Mouse (Mus musculus) forebrain, embryonic 16.5 days (tissue): ENCODE data around the gene Otulin. TPM values are rescaled to one million over a fixed set of nuclear protein-coding genes. Genes with fewer than 3 reads are reported as not detected.

ENCODE experiments used
- ATAC-seq: fragments of 200-750 bp; cut with Nextera tagmentation; 2 replicates; pipeline ENCODE4 v1.8.0; 2017; ENCODE audit warnings: mild to moderate bottlenecking, moderate library complexity
- H3K27ac ChIP-seq: fragments of 300-500 bp; sonication (generic); 2 replicates; pipeline ENCODE4 v1.5.1; 2014; ENCODE audit warnings: low read length, control low read depth
- H3K27me3 ChIP-seq: fragments of 300-500 bp; sonication (generic); replicated peaks from 2 replicates; pipeline ENCODE4 v1.6.1; 2014; ENCODE audit warnings: low read length; ENCODE audit not compliant: control insufficient read depth, insufficient read depth
- H3K36me3 ChIP-seq: fragments of 300-500 bp; sonication (generic); 2 replicates; pipeline ENCODE4 v1.6.1; 2014; ENCODE audit not compliant: control insufficient read depth, insufficient read depth
- H3K4me1 ChIP-seq: fragments of 300-500 bp; sonication (generic); replicated peaks from 2 replicates; pipeline ENCODE4 v1.6.1; 2014; ENCODE audit warnings: low read length; ENCODE audit not compliant: control insufficient read depth, insufficient read depth
- H3K4me2 ChIP-seq: fragments of 300-500 bp; sonication (generic); 2 replicates; pipeline ENCODE4 v1.6.1; 2014; ENCODE audit warnings: mild to moderate bottlenecking, low read length, control low read depth
- H3K4me3 ChIP-seq: fragments of 300-500 bp; sonication (generic); replicated peaks from 2 replicates; pipeline ENCODE4 v1.5.1; 2014; ENCODE audit warnings: mild to moderate bottlenecking, low read length, control low read depth
- H3K9ac ChIP-seq: fragments of 300-500 bp; sonication (generic); replicated peaks from 2 replicates; pipeline ENCODE4 v1.6.1; 2014; ENCODE audit warnings: low read depth, low read length, control low read depth
- H3K9me3 ChIP-seq: fragments of 300-500 bp; sonication (generic); 2 replicates; pipeline ENCODE4 v1.6.1; 2016; ENCODE audit warnings: low read length; ENCODE audit not compliant: control insufficient read depth
- WGBS: fragments of 180-500 bp; shearing (Covaris S2); extraction: QIAGEN DNeasy Blood & Tissue Kit; methylation state at CpG from one replicate; pipeline ENCODE4 v1.1.7; 2014; 5-methylcytosine and 5-hydroxymethylcytosine counted together
- polyA plus RNA-seq: library from polyadenylated mRNA; unstranded; fragments of >200 nt; fragmentation: Nextera tagmentation; extraction: Ambion mirVana; gene quantifications from 2 replicates; pipeline ENCODE4 v1.2.1, GENCODE M21; 2015

Gene Otulin
- polyA plus RNA-seq, 1 experiment from 2014 or later: 28.0 TPM

GRCm38 (mm10) chr15:27612533-27613221 lies 17.8 kb downstream of the Otulin start:
- Histone ChIP-seq H3K36me3 (peaks cover 6% of the 10 kb centered on the region; the same call in 1 of the 2 replicates), H3K27ac (no peak overlapping the region), H3K4me2 (no peak overlapping the region), H3K4me3 (no peak overlapping the region), H3K9ac (no peak overlapping the region), H3K9me3 (no peaks in the 10 kb centered on the region), H3K27me3 (no peaks in the 10 kb centered on the region), H3K4me1 (no peaks in the 10 kb centered on the region)
- WGBS: 41% methylated on average over 6 of the region's 6 CpGs
- peak; percentile 77 for ATAC-seq

DNA sequence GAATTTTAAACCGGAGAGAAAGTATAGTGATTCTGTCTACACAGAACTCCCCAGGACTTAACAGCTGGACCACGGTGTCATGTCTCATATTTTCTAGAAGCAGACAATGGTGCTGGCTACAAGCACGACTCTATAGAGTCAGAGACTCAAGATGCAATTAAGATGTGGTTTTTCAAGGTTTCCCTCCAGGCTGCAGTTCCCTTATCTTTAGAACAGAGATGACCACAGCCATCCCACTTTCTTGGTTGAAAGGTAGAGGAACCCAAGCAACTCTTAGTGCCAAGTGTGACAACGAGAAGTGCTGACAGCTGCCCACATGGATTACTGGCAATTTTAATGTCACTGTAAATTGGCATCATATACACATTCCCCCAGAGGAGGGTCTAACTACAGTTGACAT lies 20.9 kb downstream of the Otulin start:
- WGBS: 68% methylated on average over 4 of the region's 4 CpGs

GRCm38 (mm10) chr15:27605252-27605651 lies 25.2 kb downstream of the Otulin start:
- 88% methylated on average over 3 of the region's 3 CpGs for WGBS
- no peaks in the 10 kb centered on the region for H3K4me1 ChIP-seq
- H3K36me3 ChIP-seq: peaks cover 9% of the 10 kb centered on the region
- ATAC-seq: no peak
- H3K9ac ChIP-seq: no peak overlapping the region
- no peaks in the 10 kb centered on the region for H3K9me3 ChIP-seq
- no peak overlapping the region for H3K27ac ChIP-seq
- H3K4me2 ChIP-seq: no peak overlapping the region
- no peak overlapping the region for H3K4me3 ChIP-seq
- no peaks in the 10 kb centered on the region for H3K27me3 ChIP-seq

More for the DNA sequence above, 20.9 kb downstream of the Otulin start:
- Histone ChIP-seq H3K36me3 (peaks cover 7% of the 10 kb centered on the region), H3K9me3 (no peaks in the 10 kb centered on the region), H3K4me1 (no peaks in the 10 kb centered on the region), H3K4me2 (no peak overlapping the region), H3K4me3 (no peak overlapping the region), H3K27me3 (no peaks in the 10 kb centered on the region), H3K27ac (no peak overlapping the region), H3K9ac (no peak overlapping the region)
- no peak for ATAC-seq

DNA sequence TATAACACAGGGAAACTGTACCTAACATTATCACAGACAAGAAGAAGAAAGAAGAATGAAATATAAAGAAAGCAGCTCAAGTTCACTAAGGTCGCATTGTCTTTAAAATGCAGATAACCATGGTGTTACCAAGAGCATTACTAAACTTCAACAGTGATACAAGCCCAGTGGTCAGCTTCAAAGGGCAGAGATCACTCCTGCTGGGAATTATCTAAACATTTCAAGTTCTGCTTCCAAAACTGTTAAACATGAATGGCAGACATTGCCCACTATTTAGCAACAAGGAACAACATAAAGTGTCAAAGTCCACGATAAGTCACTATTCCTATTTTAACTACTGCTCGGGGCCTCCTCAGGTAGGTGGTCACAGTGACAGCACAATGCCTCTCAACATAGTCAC lies 25.9 kb downstream of the Otulin start:
- 94% methylated on average over 3 of the region's 3 CpGs for WGBS
- Histone ChIP-seq H3K9ac (no peak overlapping the region), H3K36me3 (peaks cover 9% of the 10 kb centered on the region)

DNA sequence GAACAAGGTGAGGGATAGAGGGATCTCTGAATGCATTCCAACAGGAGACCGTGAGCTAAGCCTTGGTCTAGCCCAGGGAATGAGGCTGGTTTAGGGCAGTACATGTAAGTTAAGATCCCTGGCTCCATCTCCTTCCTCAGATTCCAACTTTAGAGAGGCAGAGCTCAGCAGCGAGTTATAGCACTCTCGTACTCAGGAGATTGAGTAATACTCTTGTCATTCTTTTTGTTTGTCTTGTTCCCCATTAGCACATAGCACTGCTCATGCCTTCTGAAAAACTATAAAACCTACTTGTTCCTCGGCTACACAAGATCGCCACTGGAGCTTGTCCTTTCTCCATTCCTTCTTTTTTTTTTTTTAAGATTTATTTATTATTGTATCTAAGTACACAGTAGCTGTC lies 30.0 kb downstream of the Otulin start:
- no peak for ATAC-seq
- Histone ChIP-seq H3K4me2 (no peak overlapping the region), H3K9me3 (no peaks in the 10 kb centered on the region), H3K27ac (no peak overlapping the region), H3K9ac (no peak overlapping the region), H3K27me3 (no peaks in the 10 kb centered on the region), H3K4me3 (no peak overlapping the region), H3K4me1 (peaks cover 3% of the 10 kb centered on the region; the same call in 1 of the 2 replicates), H3K36me3 (peaks cover 6% of the 10 kb centered on the region; the same call in 1 of the 2 replicates)
- WGBS: 94% methylated on average over 5 of the region's 5 CpGs

More for the DNA sequence above, 25.9 kb downstream of the Otulin start:
- no peak overlapping the region for H3K27ac ChIP-seq
- no peaks in the 10 kb centered on the region for H3K9me3 ChIP-seq
- no peaks in the 10 kb centered on the region for H3K4me1 ChIP-seq
- H3K4me2 ChIP-seq: no peak overlapping the region
- no peak overlapping the region for H3K4me3 ChIP-seq
- H3K27me3 ChIP-seq: no peaks in the 10 kb centered on the region
- ATAC-seq: no peak

DNA sequence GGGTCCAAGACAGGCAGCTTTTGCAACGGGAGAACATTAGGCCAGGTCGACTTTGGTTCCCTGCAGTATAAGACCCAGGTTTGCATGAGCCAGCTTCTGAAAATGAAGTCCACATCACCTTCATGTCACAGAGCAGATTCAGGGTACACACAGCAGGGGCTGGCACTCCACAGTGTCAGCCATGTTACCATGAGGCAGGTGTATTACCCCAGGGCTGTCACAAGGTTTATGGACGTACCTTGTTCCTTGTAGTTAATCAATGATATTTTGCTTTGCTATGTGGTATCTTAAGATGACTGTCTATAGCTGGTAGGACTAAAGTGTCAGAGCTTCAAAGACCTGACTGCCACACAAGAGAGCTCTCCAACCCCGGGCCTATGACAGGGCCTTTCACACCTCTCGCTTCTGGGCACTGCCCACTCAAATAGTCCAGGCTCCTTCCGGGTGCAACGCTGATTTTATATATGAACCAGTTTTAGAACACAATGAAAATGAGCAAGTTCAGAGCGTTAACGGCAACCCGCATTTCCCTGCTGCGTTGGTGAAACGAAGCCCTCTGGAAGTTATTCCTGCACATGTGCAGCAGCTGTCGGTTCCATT lies 31.6 kb downstream of the Otulin start:
- Histone ChIP-seq H3K4me2 (no peak overlapping the region), H3K4me3 (no peak overlapping the region), H3K9me3 (no peaks in the 10 kb centered on the region), H3K27me3 (no peaks in the 10 kb centered on the region), H3K4me1 (peaks cover 5% of the 10 kb centered on the region; the same call in 1 of the 2 replicates), H3K36me3 (peaks cover 6% of the 10 kb centered on the region; the same call in 1 of the 2 replicates), H3K9ac (no peak overlapping the region), H3K27ac (no peak overlapping the region)
- ATAC-seq: no peak
- WGBS: 92% methylated on average over 13 of the region's 13 CpGs

DNA sequence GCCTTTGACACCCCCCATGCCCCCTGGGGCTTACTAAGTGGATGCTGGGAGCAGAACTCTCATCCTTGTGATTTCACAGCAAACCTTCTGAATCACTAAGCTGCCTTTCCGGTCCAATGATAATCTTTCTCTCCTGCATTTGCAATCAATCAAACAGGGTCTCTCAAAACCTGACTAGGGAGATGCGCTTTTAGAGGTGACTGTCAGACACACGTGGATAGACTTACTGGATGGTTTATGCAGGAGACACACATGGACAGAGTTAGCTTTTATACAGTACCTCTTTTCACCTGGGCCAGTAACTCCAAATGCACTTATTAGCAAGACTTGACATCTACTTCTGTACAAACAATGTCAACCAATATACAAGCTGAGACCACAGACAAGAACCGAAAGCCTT lies 33.0 kb downstream of the Otulin start:
- H3K4me3 ChIP-seq: no peak overlapping the region
- 87% methylated on average over 4 of the region's 4 CpGs for WGBS
- no peak overlapping the region for H3K4me2 ChIP-seq
- H3K4me1 ChIP-seq: peaks cover 5% of the 10 kb centered on the region; the same call in 1 of the 2 replicates
- no peaks in the 10 kb centered on the region for H3K27me3 ChIP-seq
- 0 out of 2 replicates have a peak, but pooled peaks cover 9% of the 10 kb centered on the region for H3K36me3 ChIP-seq
- no peak for ATAC-seq
- H3K9me3 ChIP-seq: no peaks in the 10 kb centered on the region
- H3K27ac ChIP-seq: no peak overlapping the region
- no peak overlapping the region for H3K9ac ChIP-seq

- H3K27me3 ChIP-seq: no peaks in the 10 kb centered on the region
- ATAC-seq: no peak
- H3K4me3 ChIP-seq: no peak overlapping the region
- WGBS: 71% methylated on average over 3 of the region's 3 CpGs
- H3K9me3 ChIP-seq: no peaks in the 10 kb centered on the region
- peaks cover 5% of the 10 kb centered on the region; the same call in 1 of the 2 replicates for H3K4me1 ChIP-seq
- 0 out of 2 replicates have a peak, but pooled peaks cover 9% of the 10 kb centered on the region for H3K36me3 ChIP-seq
- no peak overlapping the region for H3K4me2 ChIP-seq
- no peak overlapping the region for H3K9ac ChIP-seq
- H3K27ac ChIP-seq: no peak overlapping the region
These were observed 33.9 kb downstream of the Otulin start for GRCm38 (mm10) chr15:27596463-27597140.

GRCm38 (mm10) chr15:27595560-27595959 lies 34.9 kb downstream of the Otulin start:
- no peak overlapping the region for H3K9ac ChIP-seq
- 42% methylated on average over 8 of the region's 8 CpGs for WGBS
- H3K4me3 ChIP-seq: no peak overlapping the region
- H3K27ac ChIP-seq: no peak overlapping the region
- no peaks in the 10 kb centered on the region for H3K9me3 ChIP-seq
- peaks cover 12% of the 10 kb centered on the region; the same call in 1 of the 2 replicates for H3K36me3 ChIP-seq
- H3K27me3 ChIP-seq: no peaks in the 10 kb centered on the region
- no peak overlapping the region for H3K4me2 ChIP-seq
- H3K4me1 ChIP-seq: peaks cover 5% of the 10 kb centered on the region; the same call in 1 of the 2 replicates
- no peak for ATAC-seq
